Mouse (Mus musculus) ES-E14 (cell line): ENCODE results near the gene Slc25a26. TPM values are rescaled to one million over a fixed set of nuclear protein-coding genes. Genes with fewer than 3 reads are reported as not detected.

ENCODE experiments used
- DNase-seq: peaks from one replicate; pipeline ENCODE4 v3.0.0-alpha.2; 2013; ENCODE audit warnings: low read depth, low spot score
- H3K27ac ChIP-seq: 2 replicates; pipeline ENCODE4 v1.5.1; 2012; ENCODE audit warnings: low read depth, mild to moderate bottlenecking, low read length, moderate library complexity, mixed read lengths; ENCODE audit not compliant: poor library complexity, insufficient read depth, severe bottlenecking
- H3K36me3 ChIP-seq: 2 replicates; pipeline ENCODE4 v1.6.1; 2012; ENCODE audit warnings: mild to moderate bottlenecking, low read length, moderate library complexity, mixed read lengths; ENCODE audit not compliant: control insufficient read depth, poor library complexity, insufficient read depth, severe bottlenecking
- H3K4me1 ChIP-seq, 2 experiments: fragments of 150-350 bp in 1 of 2; sonication (generic) in 1 of 2; 2 replicates each; pipeline ENCODE4 v1.6.1; 2012; ENCODE audit warnings: low read length in 2 of 2, mild to moderate bottlenecking in 1 of 2, mixed read lengths in 1 of 2; ENCODE audit not compliant: control insufficient read depth in 2 of 2, insufficient read depth in 2 of 2, poor library complexity in 1 of 2
- H3K4me3 ChIP-seq, 2 experiments: fragments of 150-350 bp in 1 of 2; sonication (generic) in 1 of 2; 2 replicates each; pipeline ENCODE4 v1.5.1; 2012; ENCODE audit warnings: low read length in 2 of 2, low read depth in 1 of 2, mild to moderate bottlenecking in 1 of 2, mixed read lengths in 1 of 2; ENCODE audit not compliant: insufficient read depth in 1 of 2, poor library complexity in 1 of 2, severe bottlenecking in 1 of 2
- H3K9ac ChIP-seq: 2 replicates; pipeline ENCODE4 v1.6.1; 2012; ENCODE audit warnings: low read depth, mild to moderate bottlenecking, low read length, mixed read lengths; ENCODE audit not compliant: poor library complexity, insufficient read depth, severe bottlenecking
- H3K9me3 ChIP-seq: fragments of 150-350 bp; sonication (generic); 2 replicates; pipeline ENCODE4 v1.6.1; 2012; ENCODE audit warnings: low read depth, mild to moderate bottlenecking, low read length; ENCODE audit not compliant: control insufficient read depth, insufficient read depth
- CHD2 ChIP-seq: IDR thresholded peaks from 2 replicates; pipeline ENCODE4 v1.6.1; 2014; ENCODE audit warnings: mild to moderate bottlenecking, low read depth, low read length, inconsistent platforms
- HCFC1 ChIP-seq: IDR thresholded peaks from 2 replicates; pipeline ENCODE4 v1.6.1; 2012; ENCODE audit warnings: low read length, inconsistent platforms, borderline replicate concordance; ENCODE audit not compliant: insufficient read depth
- MAFK ChIP-seq: IDR thresholded peaks from 2 replicates; pipeline ENCODE4 v1.6.1; 2014; ENCODE audit warnings: mild to moderate bottlenecking, low read depth, low read length, inconsistent platforms; ENCODE audit not compliant: insufficient read depth
- ZC3H11A ChIP-seq: IDR thresholded peaks from 2 replicates; pipeline ENCODE4 v1.6.1; 2012; ENCODE audit warnings: low read depth, mild to moderate bottlenecking, inconsistent platforms, low read length, borderline replicate concordance
- ZNF384 ChIP-seq: IDR thresholded peaks from 2 replicates; pipeline ENCODE4 v1.6.1; 2012; ENCODE audit warnings: low read depth, low read length, inconsistent platforms
- in situ Hi-C, 2 experiments: fragments of 600-800 bp; cut with MboI; formaldehyde crosslinking; loops; one replicate each; pipeline ENCODE4 v1.15.1; 2025; ENCODE audit warnings: low sequenced_read_pairs in 2 of 2, inconsistent platforms in 1 of 2; ENCODE audit not compliant: unreplicated experiment in 2 of 2
- total RNA-seq: library from RNA; depleted of rRNA; stranded (reverse); fragments of 300-350 nt; gene quantifications from 2 replicates; pipeline ENCODE4 v1.2.3, GENCODE M21; 2012

Slc25a26 gene
- total RNA-seq, 1 experiment, result 9.8 TPM

GRCm38 (mm10) chr6:94524335-94524734 is 24.2 kb downstream of the Slc25a26 start:
- no peak for TF ChIP-seq MAFK
- TF ChIP-seq ZNF384, result no peak
- no peak for TF ChIP-seq CHD2
- TF ChIP-seq ZC3H11A, result peak; percentile 63; the same call in 1 of the 2 replicates
- DNase-seq, result no peak
- H3K4me3 ChIP-seq, result no peak overlapping the region
- no peaks in the 10 kb centered on the region for H3K4me1 ChIP-seq
- in situ Hi-C loops, result no loop called here
- H3K9ac ChIP-seq, result no peak overlapping the region
- H3K9me3 ChIP-seq, result no peaks in the 10 kb centered on the region
- no peaks in the 10 kb centered on the region; the same call in 1 of the 2 replicates for H3K36me3 ChIP-seq
- no peak overlapping the region for H3K27ac ChIP-seq

GRCm38 (mm10) chr6:94530756-94531155 is 30.6 kb downstream of the Slc25a26 start:
- Histone ChIP-seq H3K36me3 (no peaks in the 10 kb centered on the region), H3K9ac (no peak overlapping the region), H3K4me1 (no peaks in the 10 kb centered on the region), H3K27ac (no peak overlapping the region), H3K9me3 (no peaks in the 10 kb centered on the region), H3K4me3 (no peak overlapping the region)
- in situ Hi-C loops, result no loop called here
- DNase-seq, result no peak
- TF ChIP-seq MAFK (no peak), ZC3H11A (no peak), ZNF384 (no peak), HCFC1 (no peak), CHD2 (no peak)

- Histone ChIP-seq H3K4me1 (no peaks in the 10 kb centered on the region), H3K4me3 (no peak overlapping the region), H3K36me3 (peaks cover 5% of the 10 kb centered on the region; the same call in 1 of the 2 replicates), H3K9ac (no peak overlapping the region), H3K9me3 (no peaks in the 10 kb centered on the region), H3K27ac (no peak overlapping the region)
- in situ Hi-C loops, result no loop called here
- DNase-seq, result no peak
- TF ChIP-seq ZNF384, result no peak
- TF ChIP-seq ZC3H11A, result no peak
- no peak for TF ChIP-seq MAFK
- TF ChIP-seq HCFC1, result no peak
- TF ChIP-seq CHD2, result no peak
Observed at GRCm38 (mm10) chr6:94532086-94532485, 32.0 kb downstream of the Slc25a26 start.

GRCm38 (mm10) chr6:94536478-94536877 is 36.3 kb downstream of the Slc25a26 start:
- peaks cover 0 to 4% of the 10 kb centered on the region in 2 experiments; a peak in 2 of 4 replicates for H3K4me1 ChIP-seq
- no peak overlapping the region for H3K27ac ChIP-seq
- H3K9ac ChIP-seq, result no peak overlapping the region
- H3K9me3 ChIP-seq, result no peaks in the 10 kb centered on the region
- in situ Hi-C loops, result no loop called here
- DNase-seq, result no peak
- H3K36me3 ChIP-seq, result peaks cover 5% of the 10 kb centered on the region; the same call in 1 of the 2 replicates
- H3K4me3 ChIP-seq, result no peak overlapping the region
- TF ChIP-seq HCFC1 (no peak), ZNF384 (no peak), ZC3H11A (no peak), CHD2 (no peak)

- H3K4me3 ChIP-seq, result no peak overlapping the region
- no peak overlapping the region for H3K9ac ChIP-seq
- H3K27ac ChIP-seq, result no peak overlapping the region
- TF ChIP-seq ZNF384 (no peak), MAFK (no peak), CHD2 (no peak), ZC3H11A (no peak), HCFC1 (no peak)
- in situ Hi-C loops, result no loop called here
- DNase-seq, result no peak
- H3K36me3 ChIP-seq, result peaks cover 5% of the 10 kb centered on the region; the same call in 1 of the 2 replicates
- H3K4me1 ChIP-seq, result peaks cover 0 to 4% of the 10 kb centered on the region in 2 experiments; a peak in 2 of 4 replicates
- no peaks in the 10 kb centered on the region for H3K9me3 ChIP-seq
Observed at GRCm38 (mm10) chr6:94537652-94538051, 37.5 kb downstream of the Slc25a26 start.
